ENCODE assay signal across 8 mouse cellular contexts in the genomic region with DNA sequence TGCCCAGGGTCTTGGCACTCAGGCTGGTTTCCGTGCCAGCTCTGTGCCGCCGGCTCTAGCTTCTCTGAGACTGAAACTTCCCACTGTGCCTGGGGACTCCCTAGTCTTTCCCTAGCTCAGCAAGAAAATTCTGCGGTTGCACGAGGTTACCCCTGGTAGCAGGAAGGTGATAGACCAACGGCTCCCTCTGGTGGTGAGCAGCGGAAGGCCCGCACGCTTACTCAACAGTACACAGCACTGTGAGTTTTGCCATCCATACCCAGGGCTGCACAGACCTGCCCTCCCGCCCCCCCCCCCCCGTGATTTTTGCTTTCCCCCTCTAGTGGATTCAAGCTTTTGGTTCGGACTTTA. TPM values are rescaled to one million over a fixed set of nuclear protein-coding genes. Genes with fewer than 3 reads are reported as not detected.
DNase-seq lines count a peak whose midpoint lies in the region; ATAC-seq and TF ChIP-seq lines count a peak whose summit lies in the region.

No protein-coding gene starts in this region.

- H3K27ac ChIP-seq in forebrain, embryonic 13.5 days, result no peak overlapping the region
- H3K27ac ChIP-seq in liver, postnatal 0 days (ENCODE audit: low read depth), result peak overlapping the region; percentile 44
- H3K27ac ChIP-seq in neural tube, embryonic 13.5 days (replicated peaks), result no peak overlapping the region; the same call in 1 of the 2 replicates
- no peak overlapping the region for H3K27ac ChIP-seq in testis, adult 2 months (ENCODE audit: control insufficient read depth, insufficient read depth, low read depth, low read length)

- no peaks in the 10 kb centered on the region for H3K9me3 ChIP-seq in forebrain, embryonic 13.5 days (replicated peaks)
- H3K9me3 ChIP-seq in liver, postnatal 0 days (ENCODE audit: low read length), result no peaks in the 10 kb centered on the region
- H3K9me3 ChIP-seq in neural tube, embryonic 13.5 days, result no peaks in the 10 kb centered on the region

- intact Hi-C loops in heart, postnatal 10 days (cut with DNase I), result loop anchor here (1.0 kb wide), 1 partner anchor 32 kb away; the partner anchor contains the start of gene Pxn

- H3K4me2 ChIP-seq in forebrain, embryonic 13.5 days, result 0 out of 2 replicates have a peak overlapping the region, but pooled peaks have one; percentile 13
- peak overlapping the region; percentile 48 for H3K4me2 ChIP-seq in liver, postnatal 0 days (ENCODE audit: low read depth, low read length)
- H3K4me2 ChIP-seq in neural tube, embryonic 13.5 days, result 0 out of 2 replicates have a peak overlapping the region, but pooled peaks have one; percentile 13

- H3K27me3 ChIP-seq in forebrain, embryonic 13.5 days, result no peaks in the 10 kb centered on the region
- H3K27me3 ChIP-seq in liver, postnatal 0 days (ENCODE audit: insufficient read depth, low read length), result no peaks in the 10 kb centered on the region
- no peaks in the 10 kb centered on the region for H3K27me3 ChIP-seq in neural tube, embryonic 13.5 days
- no peaks in the 10 kb centered on the region for H3K27me3 ChIP-seq in testis, adult 2 months (ENCODE audit: control insufficient read depth, insufficient read depth, low read length)

- ATAC-seq in forebrain, embryonic 13.5 days, result peak; percentile 88
- ATAC-seq in liver, postnatal 0 days, result peak; percentile 57
- peak; percentile 80 for ATAC-seq in neural tube, embryonic 13.5 days (ENCODE audit: low read depth)

- WGBS in forebrain, embryonic 13.5 days, result 0% methylated on average over 12 of the region's 12 CpGs
- WGBS in liver, postnatal 0 days (ENCODE audit: insufficient replicate concordance), result under 1% methylated on average over 12 of the region's 12 CpGs
- 2% methylated on average over 12 of the region's 12 CpGs for WGBS in neural tube, embryonic 13.5 days

- TF ChIP-seq POLR2A in testis, adult 2 months (IDR thresholded peaks at IDR 0.05; ENCODE audit: control insufficient read depth, low read depth, low read length), result no peak

- no peak overlapping the region for H3K9ac ChIP-seq in forebrain, embryonic 13.5 days
- no peak overlapping the region for H3K9ac ChIP-seq in liver, postnatal 0 days (replicated peaks)
- H3K9ac ChIP-seq in neural tube, embryonic 13.5 days, result 0 out of 2 replicates have a peak overlapping the region, but pooled peaks have one; percentile 26

- H3K36me3 ChIP-seq in forebrain, embryonic 13.5 days (ENCODE audit: poor library complexity, severe bottlenecking), result no peaks in the 10 kb centered on the region
- no peaks in the 10 kb centered on the region for H3K36me3 ChIP-seq in liver, postnatal 0 days (replicated peaks; ENCODE audit: insufficient read depth, low read length)
- no peaks in the 10 kb centered on the region for H3K36me3 ChIP-seq in neural tube, embryonic 13.5 days
- no peaks in the 10 kb centered on the region for H3K36me3 ChIP-seq in testis, adult 2 months (ENCODE audit: control insufficient read depth, insufficient read depth, low read length)

- H3K4me1 ChIP-seq in forebrain, embryonic 13.5 days, result peaks cover 30% of the 10 kb centered on the region
- H3K4me1 ChIP-seq in liver, postnatal 0 days (ENCODE audit: insufficient read depth), result peaks cover 70% of the 10 kb centered on the region
- H3K4me1 ChIP-seq in neural tube, embryonic 13.5 days (replicated peaks), result peaks cover 56% of the 10 kb centered on the region
- peaks cover 6% of the 10 kb centered on the region for H3K4me1 ChIP-seq in testis, adult 2 months (ENCODE audit: control insufficient read depth, insufficient read depth, low read length)

- no peak for TF ChIP-seq EP300 in liver, postnatal 0 days (IDR thresholded peaks at IDR 0.05; ENCODE audit: low read depth)

- peak; percentile 94 for TF ChIP-seq CTCF in liver, postnatal 0 days (IDR thresholded peaks at IDR 0.05; ENCODE audit: low read depth)
- TF ChIP-seq CTCF in testis, adult 2 months (IDR thresholded peaks at IDR 0.05; ENCODE audit: control insufficient read depth, insufficient read depth, insufficient replicate concordance, low read depth, low read length), result peak; percentile 88; the same call in 1 of the 2 replicates

- no peak overlapping the region for H3K4me3 ChIP-seq in forebrain, embryonic 13.5 days
- H3K4me3 ChIP-seq in liver, postnatal 0 days (ENCODE audit: low read depth, low read length), result no peak overlapping the region
- H3K4me3 ChIP-seq in neural tube, embryonic 13.5 days, result no peak overlapping the region
- no peak overlapping the region for H3K4me3 ChIP-seq in testis, adult 2 months (ENCODE audit: control insufficient read depth, low read depth, low read length)

- DNase-seq in CD8-positive naive resting alpha-beta T cell, adult 2 months (ENCODE audit: low read depth in 2 of 2, low spot score in 2 of 2), result peak; percentile 85 to 91
- DNase-seq in c-Kit-positive CD71-positive TER-119-negative erythroid progenitor cells, embryonic 14.5 days (ENCODE audit: low read depth), result peak; percentile 81
- peak; percentile 94 to 97 for DNase-seq in heart, postnatal 10 days
- peak; percentile 96 to 98 for DNase-seq in kidney, postnatal 4 days
- peak; percentile 93 for DNase-seq in liver, postnatal 0 days

RNA-seq across cellular contexts. Expression of gene Rplp0, which starts 20.6 kb away (rescaled TPM):
- polyA plus RNA-seq in forebrain, embryonic 13.5 days (2015; fragmentation: Nextera tagmentation; extraction: Ambion mirVana), result 1,081 and 1,088 TPM in 2 replicates
- total RNA-seq in heart, postnatal 10 days (2021), result 100 to 1,000 TPM; 788 to 793 TPM
- 793 and 822 TPM in 2 replicates for polyA plus RNA-seq in liver, postnatal 0 days (2015; fragmentation: Nextera tagmentation; extraction: Ambion mirVana)
- 767 and 869 TPM in 2 replicates for polyA plus RNA-seq in neural tube, embryonic 13.5 days (2015; fragmentation: Nextera tagmentation; extraction: Ambion mirVana)
- 1,431 and 1,500 TPM in 2 replicates for polyA plus RNA-seq in testis, adult 2 months (2012; rRNA removed)

RNA-seq across cellular contexts. Expression of gene Gcn1l1, which starts 26.4 kb away (rescaled TPM):
- polyA plus RNA-seq in forebrain, embryonic 13.5 days (2015; fragmentation: Nextera tagmentation; extraction: Ambion mirVana), result 41.7 and 46.1 TPM in 2 replicates
- total RNA-seq in heart, postnatal 10 days (2021), result 10 to 100 TPM; 47.2 to 51.7 TPM
- 7.7 and 10.3 TPM in 2 replicates for polyA plus RNA-seq in liver, postnatal 0 days (2015; fragmentation: Nextera tagmentation; extraction: Ambion mirVana)
- polyA plus RNA-seq in neural tube, embryonic 13.5 days (2015; fragmentation: Nextera tagmentation; extraction: Ambion mirVana), result 36.5 and 39.3 TPM in 2 replicates
- 67.7 and 77.1 TPM in 2 replicates for polyA plus RNA-seq in testis, adult 2 months (2012; rRNA removed)

RNA-seq across cellular contexts. Expression of gene Pxn, which starts 32.2 kb away (rescaled TPM):
- polyA plus RNA-seq in forebrain, embryonic 13.5 days (2015; fragmentation: Nextera tagmentation; extraction: Ambion mirVana), result 16.8 and 17.7 TPM in 2 replicates
- 10 to 100 TPM; 58.9 to 64.7 TPM for total RNA-seq in heart, postnatal 10 days (2021)
- polyA plus RNA-seq in liver, postnatal 0 days (2015; fragmentation: Nextera tagmentation; extraction: Ambion mirVana), result 14.9 and 16.3 TPM in 2 replicates
- polyA plus RNA-seq in neural tube, embryonic 13.5 days (2015; fragmentation: Nextera tagmentation; extraction: Ambion mirVana), result 26.5 and 26.6 TPM in 2 replicates
- polyA plus RNA-seq in testis, adult 2 months (2012; rRNA removed), result 81.6 and 82.6 TPM in 2 replicates

RNA-seq across cellular contexts. Expression of gene Sirt4, which starts 54.1 kb away (rescaled TPM):
- polyA plus RNA-seq in forebrain, embryonic 13.5 days (2015; fragmentation: Nextera tagmentation; extraction: Ambion mirVana), result 24.7 TPM in 2 replicates
- total RNA-seq in heart, postnatal 10 days (2021), result 10 to 100 TPM; 14.3 to 20.2 TPM
- 3.5 and 3.9 TPM in 2 replicates for polyA plus RNA-seq in liver, postnatal 0 days (2015; fragmentation: Nextera tagmentation; extraction: Ambion mirVana)
- polyA plus RNA-seq in neural tube, embryonic 13.5 days (2015; fragmentation: Nextera tagmentation; extraction: Ambion mirVana), result 26.8 and 33.0 TPM in 2 replicates
- 34.6 and 38.4 TPM in 2 replicates for polyA plus RNA-seq in testis, adult 2 months (2012; rRNA removed)
